Mouse (Mus musculus) kidney, adult 9 months (tissue): ENCODE results near the gene Rpa1.
"Not testable (repeated sequence)": the region's sequence is repeated elsewhere in the genome, so short reads cannot be mapped to it uniquely, and the experiment has no call there.

Experiments used
- DNase-seq: peaks from one replicate; pipeline ENCODE4 v3.0.0; 2022

Rpa1 gene

DNA sequence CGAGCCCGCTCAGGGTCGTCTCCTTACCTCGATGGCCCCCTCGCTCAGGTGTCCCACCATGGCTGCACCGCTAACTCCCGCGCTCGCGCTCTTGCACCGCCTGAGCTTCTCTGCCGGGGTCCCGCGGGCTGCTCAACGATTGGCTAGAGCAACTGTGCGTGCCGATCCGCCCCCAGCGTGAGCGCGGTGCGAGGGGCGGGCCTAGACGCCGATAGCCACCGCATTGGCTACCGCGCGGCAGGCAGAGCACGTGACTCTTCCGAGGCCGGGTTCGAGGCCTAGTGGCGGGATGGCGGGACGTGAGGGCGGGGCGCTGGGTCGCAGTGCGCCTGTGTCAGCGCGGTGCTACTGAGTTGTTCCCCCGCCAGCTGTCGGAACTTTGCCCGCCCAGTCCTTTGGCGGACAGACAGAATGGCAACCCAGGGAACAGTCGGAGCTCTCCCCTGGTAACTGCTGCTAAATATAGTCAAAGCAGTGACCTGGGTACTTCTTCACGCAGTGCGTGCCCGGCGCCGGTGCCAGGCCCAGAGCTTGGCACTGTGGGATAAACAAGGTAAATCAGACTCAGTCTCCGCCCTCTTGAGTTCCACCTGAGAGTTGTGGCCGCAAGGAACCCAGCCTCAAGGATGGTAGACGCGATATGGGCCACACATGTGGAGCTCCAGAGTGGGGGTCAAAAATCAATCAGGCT is at the start of gene Rpa1, which contains the start of gene Smyd4:
TSS of gene Rpa1 (minus strand) at position 126 of the 691 bp plus-strand sequence.
TSS of gene Smyd4 (plus strand) at position 235 of the 691 bp plus-strand sequence.
- peak; percentile 96 for DNase-seq

DNA sequence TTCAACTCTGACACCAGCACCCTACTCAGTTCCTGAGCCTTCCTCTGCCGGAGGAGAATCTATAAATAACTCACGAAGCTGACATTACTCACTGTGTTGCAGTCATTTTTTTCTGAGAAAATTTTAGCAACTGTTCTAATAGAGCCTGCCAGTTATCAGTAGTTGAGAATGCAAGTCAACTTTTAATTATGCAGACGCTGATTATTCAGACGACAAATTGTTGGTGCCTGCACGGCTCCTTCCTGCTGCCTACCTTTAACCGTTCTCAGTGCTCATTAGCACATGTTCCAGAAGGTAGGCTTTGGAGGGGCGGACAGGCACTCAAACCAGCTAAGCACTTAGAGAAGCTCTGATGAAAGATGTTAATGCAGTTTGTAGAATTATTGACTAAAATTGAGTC is 49.3 kb upstream of the Rpa1 start:
- no peak for DNase-seq

GRCm38 (mm10) chr11:75395611-75396010 is 47.5 kb upstream of the Rpa1 start:
- no peak for DNase-seq

DNA sequence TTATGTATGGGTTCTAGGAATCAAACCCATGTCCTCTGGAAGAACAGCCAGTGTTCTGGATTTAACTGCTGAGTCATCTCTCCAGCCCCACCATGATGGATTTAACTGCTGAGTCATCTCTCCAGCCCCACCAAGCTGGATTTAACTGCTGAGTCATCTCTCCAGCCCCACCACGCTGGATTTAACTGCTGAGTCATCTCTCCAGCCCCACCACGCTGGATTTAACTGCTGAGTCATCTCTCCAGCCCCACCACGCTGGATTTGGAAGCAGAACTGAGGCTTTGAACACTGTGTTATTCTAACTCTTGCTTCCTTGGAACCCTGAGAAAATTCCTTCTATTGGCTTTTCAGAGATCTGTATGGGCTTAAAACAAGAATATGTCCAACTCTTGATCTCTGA is 35.4 kb upstream of the Rpa1 start:
- not testable (repeated sequence) for DNase-seq

- DNase-seq, result not testable (repeated sequence)
Observed at GRCm38 (mm10) chr11:75378786-75379185, 30.7 kb upstream of the Rpa1 start.

GRCm38 (mm10) chr11:75377125-75377524 is 29.0 kb upstream of the Rpa1 start:
- no peak for DNase-seq

DNA sequence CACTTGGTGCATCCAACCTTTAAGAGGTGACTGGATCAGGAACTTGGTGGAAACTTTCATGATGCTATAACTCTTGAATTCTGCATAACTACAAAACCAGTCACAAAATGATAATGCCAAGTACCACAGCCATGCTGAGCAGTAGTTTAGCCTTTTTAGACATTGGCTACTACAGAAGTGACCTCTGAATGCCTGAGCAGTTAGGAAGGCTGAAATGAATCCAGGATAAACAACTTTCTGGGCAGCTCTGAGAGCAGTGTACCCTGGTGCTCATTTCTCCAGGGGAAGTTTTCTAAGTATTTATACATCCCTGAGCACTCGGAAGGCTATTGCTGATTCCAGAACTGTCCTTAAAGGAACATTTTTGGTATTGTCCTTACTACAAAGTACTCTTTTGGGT is 7.4 kb upstream of the Rpa1 start:
- peak; percentile 50 for DNase-seq

DNA sequence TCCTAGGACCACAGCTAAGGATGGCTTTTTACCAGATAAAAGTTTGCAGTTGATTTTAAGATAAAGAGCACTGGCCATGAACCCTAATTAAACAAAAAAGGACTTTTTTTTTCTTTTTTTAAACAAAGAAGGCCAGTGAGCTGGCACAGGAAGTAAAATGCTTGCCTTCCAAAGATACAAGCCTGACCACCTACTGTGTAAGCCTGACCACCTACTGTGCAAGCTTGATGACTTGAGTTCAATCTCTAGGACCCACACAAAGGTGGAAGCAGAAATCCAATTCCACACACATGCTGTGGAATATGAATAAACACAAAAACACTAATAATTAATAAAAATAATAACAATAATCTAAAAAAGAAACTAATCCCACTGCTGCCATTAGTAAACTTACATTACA is 3.1 kb upstream of the Rpa1 start:
- DNase-seq, result no peak

- DNase-seq, result no peak
Observed at GRCm38 (mm10) chr11:75348890-75349261, 752 bp upstream of the Rpa1 start.

DNA sequence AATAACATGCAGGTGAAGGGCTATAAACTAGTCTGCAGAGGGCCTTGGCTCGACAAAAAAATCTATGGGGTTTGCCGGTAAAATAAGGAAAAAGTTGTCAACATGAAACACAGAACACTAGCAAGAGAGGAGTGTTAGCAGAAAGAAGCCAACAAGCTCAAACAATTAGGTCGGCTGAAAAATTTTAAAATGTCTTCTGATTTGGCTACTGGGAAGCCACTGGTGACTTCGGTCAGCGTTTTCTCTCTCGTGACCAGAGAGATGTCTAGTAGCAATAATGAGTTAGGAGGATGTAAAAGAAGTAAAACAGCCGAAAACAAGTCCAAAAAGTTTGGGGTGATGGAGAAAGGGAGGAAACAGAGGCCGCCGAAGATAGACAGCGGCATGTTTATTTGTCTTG is 528 bp downstream of the Rpa1 start:
- no peak for DNase-seq

- no peak for DNase-seq
Observed at GRCm38 (mm10) chr11:75347188-75347585, 937 bp downstream of the Rpa1 start.

- DNase-seq, result no peak
Observed at GRCm38 (mm10) chr11:75346556-75347187, 1.5 kb downstream of the Rpa1 start.

GRCm38 (mm10) chr11:75344716-75345115 is 3.4 kb downstream of the Rpa1 start:
- no peak for DNase-seq

- DNase-seq, result no peak
Observed at GRCm38 (mm10) chr11:75344163-75344562, 4.0 kb downstream of the Rpa1 start.

GRCm38 (mm10) chr11:75343096-75343495 is 5.0 kb downstream of the Rpa1 start:
- no peak for DNase-seq

DNA sequence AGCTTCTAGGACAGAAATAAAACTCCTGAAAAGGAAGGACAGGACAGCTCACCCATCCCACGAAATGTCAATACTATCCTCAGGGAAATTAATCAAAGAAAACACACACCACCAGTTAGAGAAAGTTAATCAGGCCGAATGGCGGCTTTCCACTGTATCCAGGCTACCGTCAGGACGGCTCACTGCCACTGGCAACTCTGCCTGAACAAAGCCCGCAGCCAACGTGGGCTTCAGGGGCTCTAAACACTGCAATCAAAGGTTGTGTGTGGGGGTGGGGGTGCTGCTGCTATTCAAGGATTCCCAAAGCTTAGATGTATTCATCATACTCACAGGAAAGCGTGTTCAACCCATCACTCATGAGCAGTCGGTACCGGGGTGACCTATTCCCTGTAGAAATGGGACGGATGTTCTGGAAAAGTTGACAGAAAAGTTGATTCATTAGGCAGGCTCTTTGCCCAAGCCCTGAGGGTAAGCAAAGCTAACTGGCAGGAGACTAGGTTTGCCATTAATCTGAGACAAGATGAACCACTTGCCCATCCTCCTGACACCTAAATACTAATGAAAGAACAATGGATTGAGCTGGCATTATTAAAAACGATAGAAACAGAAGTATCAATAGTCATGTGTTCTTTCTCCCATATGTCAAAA is 7.3 kb downstream of the Rpa1 start:
- DNase-seq, result no peak

- peak; percentile 57 for DNase-seq
Observed at GRCm38 (mm10) chr11:75340076-75340475, 8.0 kb downstream of the Rpa1 start.

GRCm38 (mm10) chr11:75337246-75337645 is 10.9 kb downstream of the Rpa1 start:
- DNase-seq, result no peak

DNA sequence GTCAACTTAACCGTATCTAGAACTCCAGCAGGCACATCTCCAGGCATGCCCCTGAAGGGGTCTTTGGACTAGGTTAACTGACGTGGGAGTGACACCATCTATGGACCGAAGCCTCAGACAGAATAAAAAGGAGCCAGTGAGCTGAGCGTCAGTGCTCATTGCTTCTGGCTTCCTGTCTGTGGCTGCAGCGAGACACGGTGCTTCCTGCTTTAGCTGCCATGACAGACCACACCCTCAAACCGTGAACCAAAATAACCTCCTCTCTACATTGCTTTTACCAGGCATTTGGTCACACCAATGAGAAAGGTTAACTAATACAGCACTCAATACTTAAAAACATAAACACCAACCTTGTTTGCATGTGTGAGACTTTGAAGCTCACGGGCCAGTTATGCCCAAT is 11.4 kb downstream of the Rpa1 start:
- DNase-seq, result no peak

GRCm38 (mm10) chr11:75325969-75326311 is 22.2 kb downstream of the Rpa1 start:
- DNase-seq, result no peak

GRCm38 (mm10) chr11:75325116-75325968 is 22.8 kb downstream of the Rpa1 start:
- no peak for DNase-seq

DNA sequence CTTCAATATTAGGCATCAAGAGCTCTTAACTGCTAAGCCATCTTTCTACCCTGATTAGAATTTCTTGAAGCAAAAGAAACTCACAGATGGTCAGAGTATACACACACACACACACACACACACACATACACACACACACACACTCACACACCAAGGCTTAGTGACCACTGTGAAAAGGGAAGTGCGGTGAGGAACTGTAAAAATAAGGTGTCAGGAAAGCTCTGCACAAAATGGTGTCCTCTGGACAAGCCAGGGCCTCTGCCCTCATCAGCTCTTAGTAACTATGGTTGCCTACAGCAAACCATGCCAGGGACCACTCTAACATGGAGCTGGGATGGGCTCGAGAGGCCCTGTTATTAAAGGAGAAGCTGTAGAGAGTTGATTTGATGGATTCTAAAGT is 23.7 kb downstream of the Rpa1 start:
- no peak for DNase-seq

DNA sequence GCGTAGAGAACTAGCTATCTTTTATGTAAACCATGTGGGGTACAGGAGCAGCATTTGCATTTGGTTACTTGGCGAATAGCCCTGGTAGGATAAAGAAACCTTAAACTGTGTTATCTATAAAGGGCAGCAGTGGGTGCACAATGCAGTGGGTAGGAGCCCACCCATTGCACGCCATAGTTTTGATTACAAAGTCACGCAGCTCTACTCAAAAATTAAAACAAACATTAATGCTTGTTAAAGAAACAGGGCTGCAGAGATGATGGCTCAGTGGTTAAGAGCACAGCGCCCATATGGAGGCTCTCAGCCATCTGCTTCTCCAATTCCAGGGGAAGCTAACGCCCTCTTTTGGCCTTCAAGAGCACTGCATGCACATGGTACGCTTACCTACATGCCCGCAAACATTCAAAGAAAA is 24.8 kb downstream of the Rpa1 start:
- no peak for DNase-seq
